Comparison of ENCODE assay signal across 20 mouse cellular contexts in genomic region chr14:11133787-11134735, GRCm38 (mm10). TPM values are rescaled to one million over a fixed set of nuclear protein-coding genes. Genes with fewer than 3 reads are reported as not detected.
DNase-seq lines count a peak whose midpoint lies in the region; TF ChIP-seq lines count a peak whose summit lies in the region.
"Had no signal": no experiment of that assay in that cellular context is flagged by ENCODE, and none has a peak within 500 bp of the region (broad histone marks: within the 10 kb centered on the region; RNA-seq: fewer than 3 reads in every experiment).

No protein-coding gene starts in this region.

- TF ChIP-seq CTCF in layer of hippocampus, adult 2 months (conservative IDR thresholded peaks at IDR 0.05) = no peak

- peak overlapping the region; percentile 49; the same call in 1 of the 2 replicates for H3K27ac ChIP-seq in layer of hippocampus, adult 2 months
- H3K27ac ChIP-seq: embryonic facial prominence, embryonic 13.5 days; heart, embryonic 13.5 days; hindbrain, embryonic 14.5 days; intestine, embryonic 15.5 days; limb, embryonic 13.5 days; liver, embryonic 13.5 days; lung, embryonic 15.5 days; stomach, postnatal 0 days had no signal

- no peak overlapping the region for H3K4me3 ChIP-seq in layer of hippocampus, adult 2 months
- H3K4me3 ChIP-seq: embryonic facial prominence, embryonic 13.5 days; heart, embryonic 13.5 days; intestine, embryonic 15.5 days; limb, embryonic 13.5 days; liver, embryonic 13.5 days; lung, embryonic 15.5 days had no signal

- DNase-seq in cerebellum, postnatal 14 days = peak; percentile 37 to 68
- no peak for DNase-seq in cerebellum, adult 9-11 months
- peak in 1 of 2 experiments; percentile 8 for DNase-seq in layer of hippocampus, adult 2 months (ENCODE audit: low spot score in 2 of 2)
- no peak for DNase-seq in layer of hippocampus, postnatal 25 days (ENCODE audit: extremely low spot score in 1 of 2, low spot score in 1 of 2)
- DNase-seq in cerebellum, postnatal 25 days = peak; percentile 13 to 28
- DNase-seq in kidney, adult 18-20 months = no peak
- DNase-seq in testis, postnatal 14 days (ENCODE audit: low spot score) = no peak
- DNase-seq: gastrocnemius, postnatal 14 days; heart, adult 18-20 months; liver, embryonic 13.5 days; lung, postnatal 4 days; retina, postnatal 1 day; right cerebral cortex, postnatal 4 days had no signal

RNA-seq across cellular contexts. Expression of gene Fhit, which starts 27.8 kb away (rescaled TPM):
- 1 to 10 TPM; 4.8 to 5.8 TPM for total RNA-seq in layer of hippocampus, adult 2 months (2021)
- total RNA-seq in layer of hippocampus, postnatal 25 days (2021) = 1 to 10 TPM; 5.0 to 5.7 TPM

Comparison
In these comparisons a context has a peak if more than half of its experiments do, and no peak if none do; other contexts are left out.
1. DNase-seq: peak in cerebellum, postnatal 14 days (2 of 2) and cerebellum, postnatal 25 days (2 of 2); none in cerebellum, adult 9-11 months (single experiment), layer of hippocampus, postnatal 25 days (0 of 2), kidney, adult 18-20 months (single experiment) and testis, postnatal 14 days (single experiment).